Mouse (Mus musculus) 3134 (cell line): Measurements from ENCODE around the gene Cisd1.

Experiments used
- DNase-seq: peaks from one replicate; pipeline ENCODE4 v3.0.0-alpha.2; 2011; ENCODE audit warnings: low spot score; ENCODE audit not compliant: insufficient read length; ENCODE audit errors: extremely low read depth

The Cisd1 gene

GRCm38 (mm10) chr10:71349290-71349689, 4.5 kb upstream of the Cisd1 start:
- DNase-seq, result no peak

DNA sequence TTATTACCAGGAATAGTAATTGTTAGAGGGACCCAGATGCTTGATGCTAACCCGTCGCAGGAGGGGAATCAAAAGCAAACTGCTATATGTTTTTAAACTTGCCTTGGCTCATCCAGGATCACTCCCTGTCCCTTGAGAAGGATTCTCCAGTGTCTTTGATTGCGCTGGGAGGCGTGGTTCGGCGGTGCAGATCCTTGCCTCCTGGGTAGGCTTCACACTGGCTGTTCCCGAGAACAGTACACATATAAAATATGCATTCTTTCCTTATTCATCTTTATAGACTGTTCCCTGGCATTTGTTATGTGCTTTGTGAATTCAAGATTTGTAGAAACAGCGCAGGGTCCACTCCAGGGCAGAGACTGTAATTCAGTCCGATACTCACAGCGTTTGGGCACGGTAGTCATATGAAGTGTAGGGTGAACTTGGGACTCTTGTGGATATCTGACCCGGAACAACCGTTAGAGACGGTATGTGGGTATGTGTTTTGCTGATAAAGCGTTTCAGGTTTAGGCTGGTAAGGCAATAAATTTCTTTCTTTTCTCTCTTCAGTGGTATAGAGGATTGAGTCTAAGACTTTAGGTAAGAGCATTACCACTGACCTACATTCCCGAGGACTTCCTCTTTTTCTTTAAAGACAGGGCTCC, 4.0 kb upstream of the Cisd1 start:
- no peak for DNase-seq

GRCm38 (mm10) chr10:71347964-71348636, 3.3 kb upstream of the Cisd1 start:
- DNase-seq, result peak; percentile 78

DNA sequence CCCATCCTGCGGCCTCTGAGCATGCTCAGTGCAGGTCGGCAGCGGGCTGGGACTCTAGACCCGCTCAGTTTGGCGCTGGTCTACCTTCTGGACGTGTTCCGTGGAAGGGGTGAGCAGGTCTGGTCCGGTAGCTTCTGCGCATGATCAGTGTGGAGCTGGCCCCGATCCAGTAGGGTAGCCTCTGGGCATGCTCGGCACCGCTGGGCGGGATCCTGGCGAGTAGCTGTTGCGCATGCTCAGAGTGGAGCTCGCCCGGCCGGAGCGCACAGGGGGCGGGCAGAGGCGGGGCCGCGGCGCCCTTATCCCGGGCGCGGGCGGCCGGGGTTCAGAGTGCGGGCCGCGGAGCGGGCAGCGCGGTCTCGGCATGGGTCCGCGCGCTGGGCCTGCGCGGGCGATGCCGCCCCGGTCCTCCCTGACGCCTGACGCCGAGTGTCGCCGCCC, 2.8 kb upstream of the Cisd1 start, which contains the start of gene Ipmk:
Ipmk (plus strand) TSS at position 255 of the 441 bp plus-strand sequence.
- DNase-seq, result peak; percentile 96

DNA sequence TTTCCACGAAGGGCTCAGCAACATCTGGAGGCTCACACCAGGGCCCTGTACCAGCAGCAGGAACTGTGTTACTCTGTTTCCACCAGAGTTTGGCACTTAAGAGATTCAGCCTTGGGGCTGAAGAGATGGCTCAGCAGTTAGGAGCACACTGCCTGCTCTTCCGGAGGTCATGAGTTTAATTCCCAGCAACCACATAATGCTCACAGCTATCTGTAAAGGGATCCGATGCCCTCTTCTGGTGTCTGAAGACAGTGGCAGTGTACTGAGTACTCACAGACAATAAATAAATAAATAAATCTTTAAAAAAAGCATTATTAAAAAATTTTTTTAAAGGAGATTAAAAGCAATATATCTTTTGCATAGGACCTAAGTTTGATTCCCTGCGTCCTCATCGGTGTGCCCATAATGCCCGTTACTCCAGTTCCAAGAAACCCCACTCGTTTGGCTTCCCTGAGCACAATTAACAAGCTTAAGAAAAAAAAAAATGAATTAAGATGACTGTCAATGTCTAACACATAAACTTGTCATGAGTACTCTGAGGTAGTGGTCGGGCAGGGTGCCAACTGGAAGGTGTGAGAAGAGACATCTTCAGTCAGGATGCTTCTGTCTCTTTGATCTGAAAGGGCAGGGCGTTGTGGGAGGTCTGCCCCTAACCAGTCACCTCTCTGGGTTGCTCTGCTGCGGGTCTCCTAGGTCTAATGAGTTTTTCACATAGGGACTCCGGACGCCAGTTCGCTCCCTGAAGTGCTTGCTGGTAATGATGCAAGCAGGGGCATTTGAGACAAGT, 2.2 kb upstream of the Cisd1 start:
- peak; percentile 36 for DNase-seq

GRCm38 (mm10) chr10:71346106-71346505, 1.4 kb upstream of the Cisd1 start:
- DNase-seq, result no peak

DNA sequence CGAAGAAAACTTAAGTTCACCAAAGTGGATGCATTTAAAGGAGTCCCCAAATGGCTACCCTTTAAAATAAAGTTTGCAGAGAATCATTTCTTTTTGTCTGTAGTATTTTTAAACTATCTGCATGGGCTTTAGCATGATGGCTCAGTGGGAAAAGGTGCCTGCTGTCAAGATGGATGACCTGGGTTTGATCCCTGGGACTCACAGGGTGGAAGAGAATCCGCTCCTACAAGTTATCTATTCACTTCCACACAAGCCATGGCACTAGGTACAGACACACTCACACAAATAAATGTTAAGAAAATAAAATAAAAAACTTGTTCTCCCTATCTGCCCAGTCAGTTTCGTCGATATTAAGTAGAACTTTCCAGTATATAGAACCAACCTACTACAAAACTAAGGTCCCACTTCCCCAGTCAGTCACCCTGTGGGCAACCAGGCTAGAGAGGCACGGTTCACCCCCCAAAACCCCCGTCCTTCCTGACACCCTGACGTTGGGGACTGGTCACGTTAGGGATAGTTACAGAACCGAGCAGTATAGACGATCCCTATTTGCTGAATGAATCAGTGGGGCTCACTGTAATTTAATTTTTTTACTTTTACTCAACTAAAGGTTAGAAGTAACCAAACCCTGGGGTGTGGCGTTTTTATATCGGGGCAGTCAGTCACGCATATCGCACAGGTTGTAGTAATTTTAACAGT, 1.0 kb downstream of the Cisd1 start:
- no peak for DNase-seq

- no peak for DNase-seq
Measured at GRCm38 (mm10) chr10:71343130-71343529, 1.6 kb downstream of the Cisd1 start.

GRCm38 (mm10) chr10:71342030-71342805, 2.5 kb downstream of the Cisd1 start:
- no peak for DNase-seq

DNA sequence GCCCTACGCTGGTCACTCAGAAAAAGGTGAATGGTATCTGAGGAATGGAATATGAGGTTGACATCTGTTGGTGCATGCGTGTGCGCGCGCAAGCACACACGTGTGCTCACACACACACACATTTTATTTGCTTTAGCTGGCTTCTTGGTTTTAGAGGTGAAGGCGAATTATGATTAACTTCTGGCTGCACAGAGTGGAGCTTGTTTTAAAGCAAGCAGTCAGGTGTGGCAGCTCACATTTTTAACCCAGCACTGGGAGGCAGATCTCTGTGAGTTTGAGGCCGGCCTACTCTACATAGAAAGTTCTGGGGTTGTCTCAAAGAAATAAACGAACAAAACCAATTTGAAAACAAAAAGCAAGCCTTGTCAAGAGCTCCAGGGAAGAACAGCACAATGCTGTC, 3.5 kb downstream of the Cisd1 start:
- DNase-seq, result no peak

DNA sequence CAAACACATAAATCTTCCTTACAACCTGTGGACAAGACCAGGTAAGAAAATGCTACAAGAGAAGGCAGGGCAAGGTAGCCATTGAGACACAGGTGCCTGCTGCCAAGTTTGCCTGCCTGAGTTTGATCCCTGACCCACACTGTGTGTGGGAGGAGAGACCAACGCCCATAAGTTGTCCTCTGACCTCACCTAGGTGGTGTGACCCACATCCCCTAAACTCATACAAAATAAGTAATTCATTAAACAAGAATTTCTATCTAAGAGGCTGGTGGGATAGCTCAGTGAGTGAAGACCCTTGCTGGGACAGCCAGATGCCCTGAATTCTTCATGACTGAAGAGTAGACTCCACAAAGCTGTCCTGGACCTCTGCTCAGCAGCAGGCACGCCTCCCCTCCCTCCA, 4.6 kb downstream of the Cisd1 start:
- DNase-seq, result no peak

GRCm38 (mm10) chr10:71339463-71339862, 5.3 kb downstream of the Cisd1 start:
- no peak for DNase-seq

GRCm38 (mm10) chr10:71338156-71338905, 6.4 kb downstream of the Cisd1 start:
- DNase-seq, result no peak

DNA sequence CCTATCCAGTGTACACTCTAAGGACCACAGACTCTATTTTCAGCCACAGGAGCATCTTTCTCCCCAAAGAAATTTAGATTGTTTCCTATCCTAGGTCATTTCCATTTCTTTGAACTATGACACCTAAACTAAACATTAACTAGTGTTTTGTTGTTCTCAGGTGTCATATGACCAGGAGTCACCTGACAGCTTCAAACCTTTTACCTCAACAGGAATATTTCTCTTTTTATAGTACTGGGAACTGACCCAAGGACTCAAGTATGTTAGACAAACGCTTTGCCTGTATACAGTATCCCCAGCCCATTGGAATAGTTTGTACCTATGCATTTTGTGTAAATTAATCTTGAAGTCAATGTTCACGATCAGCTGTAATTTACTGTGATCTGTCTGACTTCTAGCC, 7.0 kb downstream of the Cisd1 start:
- no peak for DNase-seq

- DNase-seq, result no peak
Measured at GRCm38 (mm10) chr10:71332859-71333258, 11.9 kb downstream of the Cisd1 start.

DNA sequence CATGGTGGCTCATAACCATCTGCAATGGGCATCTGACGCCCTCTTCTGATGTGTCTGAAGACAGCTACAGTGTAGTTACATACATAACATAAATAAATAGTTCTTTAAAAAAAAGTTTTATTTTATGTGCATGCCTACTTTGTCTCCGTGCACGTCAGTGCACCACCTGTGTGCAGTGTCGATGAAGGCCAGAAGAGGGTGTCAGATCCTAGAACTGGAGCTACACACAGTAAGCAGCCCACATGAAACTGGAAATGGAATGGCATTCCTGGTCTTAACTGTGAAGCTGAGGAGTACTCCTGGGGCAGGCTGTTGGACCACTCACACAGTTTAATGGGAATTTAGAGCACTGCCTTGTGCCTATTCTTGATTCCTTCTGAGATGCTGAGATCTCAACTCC, 12.4 kb downstream of the Cisd1 start:
- no peak for DNase-seq

DNA sequence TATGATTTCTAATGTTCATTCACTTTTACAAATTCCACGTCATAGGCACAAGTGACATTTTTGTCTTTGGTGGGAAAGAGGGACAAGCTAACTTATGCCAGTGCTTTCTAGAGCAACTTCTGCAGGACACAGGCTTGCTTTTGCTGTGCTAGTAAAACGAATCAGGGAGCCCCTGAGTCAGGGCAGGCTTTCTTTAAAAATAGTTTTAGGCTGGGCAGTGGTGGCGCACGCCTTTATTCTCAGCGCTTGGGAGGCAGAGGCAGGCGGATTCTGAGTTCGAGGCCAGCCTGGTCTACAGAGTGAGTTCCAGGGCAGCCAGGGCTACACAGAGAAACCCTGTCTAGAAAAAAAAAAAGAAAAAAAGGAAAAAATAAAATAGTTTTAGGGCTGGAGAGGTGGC, 12.8 kb downstream of the Cisd1 start:
- DNase-seq, result no peak

DNA sequence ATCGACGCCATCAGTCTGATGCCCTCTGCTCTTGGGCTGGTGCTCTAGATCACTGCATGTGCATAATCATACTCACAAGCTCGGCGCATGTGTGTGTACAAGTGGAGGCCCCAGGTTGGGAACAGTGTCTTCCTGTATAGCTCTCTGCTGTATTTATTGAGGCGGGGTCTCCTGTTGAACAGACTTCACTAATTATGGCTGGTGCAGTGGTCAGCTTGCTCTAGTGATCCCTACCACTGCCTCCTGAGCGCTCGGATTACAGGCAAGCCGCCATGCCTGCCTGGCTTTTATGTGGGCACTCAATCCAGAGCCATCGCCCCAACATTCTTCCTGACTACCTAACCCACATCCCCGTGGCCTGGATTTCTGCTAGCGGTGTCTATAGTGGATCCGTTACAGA, 14.7 kb downstream of the Cisd1 start:
- DNase-seq, result no peak

GRCm38 (mm10) chr10:71329295-71329694, 15.5 kb downstream of the Cisd1 start:
- no peak for DNase-seq

DNA sequence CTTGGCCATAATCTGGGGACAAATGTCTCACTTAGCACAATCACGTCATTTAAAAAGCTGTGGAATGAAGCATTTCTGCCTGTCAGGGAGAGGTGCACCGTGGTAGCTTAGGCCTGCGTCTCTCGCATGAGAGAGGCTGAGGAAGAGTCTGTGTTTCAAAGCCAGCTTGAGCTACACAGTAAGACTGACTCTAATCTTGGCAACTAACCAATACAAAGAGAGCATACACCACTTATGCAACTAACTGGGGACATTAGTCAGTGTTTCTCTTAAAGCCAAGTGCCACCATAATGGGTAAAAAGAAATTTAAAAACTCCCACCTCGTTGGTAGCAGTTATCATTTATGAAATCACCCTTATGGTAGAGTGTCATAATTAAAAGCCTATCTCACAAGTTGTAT, 15.9 kb downstream of the Cisd1 start:
- no peak for DNase-seq
